Mouse (Mus musculus) cerebellum, postnatal 36 days (tissue): ENCODE results near the gene Tas2r140.

Experiments
- DNase-seq, 2 experiments: peaks; one replicate each; pipeline ENCODE4 v3.0.0; 2021 to 2022; ENCODE audit warnings: mixed read lengths in 2 of 2

Gene Tas2r140

GRCm38 (mm10) chr6:133055716-133056115, at the start of gene Tas2r140:
Tas2r140 (minus strand) TSS chr6:133055816.
- DNase-seq, result no peak

- no peak for DNase-seq
These were observed 48.9 kb upstream of the Tas2r140 start, which contains the start of gene Smim10l1 for GRCm38 (mm10) chr6:133104609-133104921. Smim10l1 (plus strand) TSS chr6:133104909.

- no peak for DNase-seq
These were observed 46.8 kb upstream of the Tas2r140 start for GRCm38 (mm10) chr6:133102430-133102829.

GRCm38 (mm10) chr6:133092226-133092625, 36.6 kb upstream of the Tas2r140 start:
- no peak for DNase-seq

- no peak for DNase-seq
These were observed 18.6 kb downstream of the Tas2r140 start, which contains the start of gene Tas2r103 for GRCm38 (mm10) chr6:133037001-133037400. Tas2r103 (minus strand) TSS chr6:133037101.
